Mouse (Mus musculus): ENCODE data around the gene Epo. TPM values are rescaled to one million over a fixed set of nuclear protein-coding genes. Genes with fewer than 3 reads are reported as not detected.

The Epo gene
- polyA plus RNA-seq, 1 experiment: not detected

- Histone ChIP-seq H3K27ac (ENCODE audit: insufficient read depth, low read length) (no peak overlapping the region), H3K36me3 (ENCODE audit: control insufficient read depth, insufficient read depth, low read length) (no peaks in the 10 kb centered on the region), H3K4me3 (ENCODE audit: extremely low read depth, insufficient read depth, insufficient read length) (no peak overlapping the region), H3K27me3 (ENCODE audit: control insufficient read depth, insufficient read depth, low read length) (no peaks in the 10 kb centered on the region), H3K4me1 (ENCODE audit: control insufficient read depth, insufficient read depth, insufficient read length) (no peaks in the 10 kb centered on the region)
- no peak for DNase-seq (ENCODE audit: low read depth in 1 of 2, low spot score in 2 of 2)
- WGBS: 91% methylated on average over 6 of the region's 6 CpGs
- TF ChIP-seq CTCF (IDR thresholded peaks at IDR 0.05; ENCODE audit: extremely low read depth, insufficient read depth, insufficient read length, insufficient replicate concordance): no peak
- TF ChIP-seq POLR2A (IDR thresholded peaks at IDR 0.05; ENCODE audit: low read depth, low read length): no peak
Measured at GRCm38 (mm10) chr5:137466946-137467345, 66.1 kb downstream of the Epo start.

GRCm38 (mm10) chr5:137465049-137465448 lies 68.0 kb downstream of the Epo start:
- Histone ChIP-seq H3K4me1 (ENCODE audit: control insufficient read depth, insufficient read depth, insufficient read length) (no peaks in the 10 kb centered on the region), H3K36me3 (ENCODE audit: control insufficient read depth, insufficient read depth, low read length) (no peaks in the 10 kb centered on the region), H3K27me3 (ENCODE audit: control insufficient read depth, insufficient read depth, low read length) (no peaks in the 10 kb centered on the region), H3K27ac (ENCODE audit: insufficient read depth, low read length) (no peak overlapping the region), H3K4me3 (ENCODE audit: extremely low read depth, insufficient read depth, insufficient read length) (no peak overlapping the region)
- DNase-seq (ENCODE audit: low read depth in 1 of 2, low spot score in 2 of 2): no peak
- TF ChIP-seq CTCF (IDR thresholded peaks at IDR 0.05; ENCODE audit: extremely low read depth, insufficient read depth, insufficient read length, insufficient replicate concordance) (no peak), POLR2A (IDR thresholded peaks at IDR 0.05; ENCODE audit: low read depth, low read length) (no peak)
- 52% methylated on average over 3 of the region's 3 CpGs for WGBS

GRCm38 (mm10) chr5:137455866-137456591 lies 77.0 kb downstream of the Epo start:
- 43% methylated on average over 7 of the region's 7 CpGs for WGBS

GRCm38 (mm10) chr5:137455206-137455605 lies 77.8 kb downstream of the Epo start:
- no peak overlapping the region for H3K4me3 ChIP-seq (ENCODE audit: extremely low read depth, insufficient read depth, insufficient read length)
- no peak for DNase-seq (ENCODE audit: low read depth in 1 of 2, low spot score in 2 of 2)
- H3K4me1 ChIP-seq (ENCODE audit: control insufficient read depth, insufficient read depth, insufficient read length): no peaks in the 10 kb centered on the region
- WGBS: 23% methylated on average over 6 of the region's 6 CpGs
- TF ChIP-seq POLR2A (IDR thresholded peaks at IDR 0.05; ENCODE audit: low read depth, low read length) (no peak), CTCF (IDR thresholded peaks at IDR 0.05; ENCODE audit: extremely low read depth, insufficient read depth, insufficient read length, insufficient replicate concordance) (no peak)
- H3K27ac ChIP-seq (ENCODE audit: insufficient read depth, low read length): no peak overlapping the region
- no peaks in the 10 kb centered on the region for H3K36me3 ChIP-seq (ENCODE audit: control insufficient read depth, insufficient read depth, low read length)
- no peaks in the 10 kb centered on the region for H3K27me3 ChIP-seq (ENCODE audit: control insufficient read depth, insufficient read depth, low read length)

More at GRCm38 (mm10) chr5:137455866-137456591, 77.0 kb downstream of the Epo start:
- DNase-seq (ENCODE audit: low read depth in 1 of 2, low spot score in 2 of 2): no peak
- no peaks in the 10 kb centered on the region for H3K36me3 ChIP-seq (ENCODE audit: control insufficient read depth, insufficient read depth, low read length)
- H3K27ac ChIP-seq (ENCODE audit: insufficient read depth, low read length): no peak overlapping the region
- H3K4me3 ChIP-seq (ENCODE audit: extremely low read depth, insufficient read depth, insufficient read length): no peak overlapping the region
- no peaks in the 10 kb centered on the region for H3K4me1 ChIP-seq (ENCODE audit: control insufficient read depth, insufficient read depth, insufficient read length)
- H3K27me3 ChIP-seq (ENCODE audit: control insufficient read depth, insufficient read depth, low read length): no peaks in the 10 kb centered on the region
- no peak for TF ChIP-seq POLR2A (IDR thresholded peaks at IDR 0.05; ENCODE audit: low read depth, low read length)
- no peak for TF ChIP-seq CTCF (IDR thresholded peaks at IDR 0.05; ENCODE audit: extremely low read depth, insufficient read depth, insufficient read length, insufficient replicate concordance)

GRCm38 (mm10) chr5:137445536-137445935 lies 87.5 kb downstream of the Epo start:
- H3K27me3 ChIP-seq (ENCODE audit: control insufficient read depth, insufficient read depth, low read length): no peaks in the 10 kb centered on the region
- DNase-seq (ENCODE audit: low read depth in 1 of 2, low spot score in 2 of 2): no peak
- H3K27ac ChIP-seq (ENCODE audit: insufficient read depth, low read length): no peak overlapping the region
- TF ChIP-seq CTCF (IDR thresholded peaks at IDR 0.05; ENCODE audit: extremely low read depth, insufficient read depth, insufficient read length, insufficient replicate concordance): no peak
- no peak for TF ChIP-seq POLR2A (IDR thresholded peaks at IDR 0.05; ENCODE audit: low read depth, low read length)
- H3K4me1 ChIP-seq (ENCODE audit: control insufficient read depth, insufficient read depth, insufficient read length): no peaks in the 10 kb centered on the region
- no peaks in the 10 kb centered on the region for H3K36me3 ChIP-seq (ENCODE audit: control insufficient read depth, insufficient read depth, low read length)
- no peak overlapping the region for H3K4me3 ChIP-seq (ENCODE audit: extremely low read depth, insufficient read depth, insufficient read length)

GRCm38 (mm10) chr5:137440216-137440855 lies 92.7 kb downstream of the Epo start:
- H3K27ac ChIP-seq (ENCODE audit: insufficient read depth, low read length): no peak overlapping the region
- WGBS: 68% methylated on average over 11 of the region's 11 CpGs
- no peaks in the 10 kb centered on the region for H3K4me1 ChIP-seq (ENCODE audit: control insufficient read depth, insufficient read depth, insufficient read length)
- TF ChIP-seq POLR2A (IDR thresholded peaks at IDR 0.05; ENCODE audit: low read depth, low read length): no peak
- no peaks in the 10 kb centered on the region for H3K36me3 ChIP-seq (ENCODE audit: control insufficient read depth, insufficient read depth, low read length)
- H3K27me3 ChIP-seq (ENCODE audit: control insufficient read depth, insufficient read depth, low read length): no peaks in the 10 kb centered on the region
- H3K4me3 ChIP-seq (ENCODE audit: extremely low read depth, insufficient read depth, insufficient read length): no peak overlapping the region
- no peak for DNase-seq (ENCODE audit: low read depth in 1 of 2, low spot score in 2 of 2)

GRCm38 (mm10) chr5:137433889-137434288 lies 99.2 kb downstream of the Epo start:
- no peak for DNase-seq (ENCODE audit: low read depth in 1 of 2, low spot score in 2 of 2)
- Histone ChIP-seq H3K36me3 (ENCODE audit: control insufficient read depth, insufficient read depth, low read length) (no peaks in the 10 kb centered on the region), H3K27ac (ENCODE audit: insufficient read depth, low read length) (no peak overlapping the region), H3K4me3 (ENCODE audit: extremely low read depth, insufficient read depth, insufficient read length) (no peak overlapping the region), H3K4me1 (ENCODE audit: control insufficient read depth, insufficient read depth, insufficient read length) (no peaks in the 10 kb centered on the region), H3K27me3 (ENCODE audit: control insufficient read depth, insufficient read depth, low read length) (no peaks in the 10 kb centered on the region)
- 56% methylated on average over 6 of the region's 6 CpGs for WGBS
- TF ChIP-seq POLR2A (IDR thresholded peaks at IDR 0.05; ENCODE audit: low read depth, low read length) (no peak), CTCF (IDR thresholded peaks at IDR 0.05; ENCODE audit: extremely low read depth, insufficient read depth, insufficient read length, insufficient replicate concordance) (no peak)

Other genes starting within 250 kb of the Epo start
- gene Ache, start 245.7 kb downstream of the Epo start, polyA plus RNA-seq (2012; rRNA removed): 23.1 and 24.1 TPM in 2 replicates
- 10.3 and 11.1 TPM in 2 replicates for gene Ufsp1, start 238.6 kb downstream of the Epo start, polyA plus RNA-seq (2012; rRNA removed)
- 172 and 175 TPM in 2 replicates for gene Srrt, start 225.6 kb downstream of the Epo start, polyA plus RNA-seq (2012; rRNA removed)
- gene Trip6, start 218.8 kb downstream of the Epo start, polyA plus RNA-seq (2012; rRNA removed): 19.8 and 20.6 TPM in 2 replicates
- 25.8 and 29.7 TPM in 2 replicates for gene Slc12a9, start 199.6 kb downstream of the Epo start, polyA plus RNA-seq (2012; rRNA removed)
- 13.5 and 14.8 TPM in 2 replicates for gene Ephb4, start 183.1 kb downstream of the Epo start, polyA plus RNA-seq (2012; rRNA removed)
- gene Zan, start 56.2 kb downstream of the Epo start, polyA plus RNA-seq (2012; rRNA removed): 0.02 and 0.06 TPM in 2 replicates
- 26.6 and 40.1 TPM in 2 replicates for gene Pop7, start 30.7 kb downstream of the Epo start, polyA plus RNA-seq (2012; rRNA removed)
- 40.3 and 49.8 TPM in 2 replicates for gene Gigyf1, start 14.7 kb downstream of the Epo start, polyA plus RNA-seq (2012; rRNA removed)
- 762 and 932 TPM in 2 replicates for gene Gnb2, start 268 bp upstream of the Epo start, polyA plus RNA-seq (2012; rRNA removed)
- not detected in 2 replicates for gene Actl6b, start 20.3 kb upstream of the Epo start, polyA plus RNA-seq (2012; rRNA removed)
- 12.2 and 12.9 TPM in 2 replicates for gene Tfr2, start 36.6 kb upstream of the Epo start, polyA plus RNA-seq (2012; rRNA removed)
- 90.3 and 131 TPM in 2 replicates for gene Mospd3, start 67.8 kb upstream of the Epo start, polyA plus RNA-seq (2012; rRNA removed)
- gene Pcolce, start 80.5 kb upstream of the Epo start, polyA plus RNA-seq (2012; rRNA removed): 69.6 and 88.0 TPM in 2 replicates
- 0.25 and 0.26 TPM in 2 replicates for gene Fbxo24, start 95.8 kb upstream of the Epo start, polyA plus RNA-seq (2012; rRNA removed)
- 249 and 293 TPM in 2 replicates for gene Lrch4, start 95.9 kb upstream of the Epo start, polyA plus RNA-seq (2012; rRNA removed)
- gene Gm20605, start 95.9 kb upstream of the Epo start, polyA plus RNA-seq (2012; rRNA removed): 69.4 and 70.9 TPM in 2 replicates
- 328 and 407 TPM in 2 replicates for gene Sap25, start 108.1 kb upstream of the Epo start, polyA plus RNA-seq (2012; rRNA removed)
- 0.79 and 1.0 TPM in 2 replicates for gene Irs3, start 112.5 kb upstream of the Epo start, polyA plus RNA-seq (2012; rRNA removed)
- gene Agfg2, start 151.5 kb upstream of the Epo start, polyA plus RNA-seq (2012; rRNA removed): 16.5 and 23.3 TPM in 2 replicates
- 1.2 and 1.9 TPM in 2 replicates for gene Nyap1, start 208.4 kb upstream of the Epo start, polyA plus RNA-seq (2012; rRNA removed)
- gene Tsc22d4, start 212.5 kb upstream of the Epo start, polyA plus RNA-seq (2012; rRNA removed): 133 and 180 TPM in 2 replicates
- 43.9 and 55.3 TPM in 2 replicates for gene Ppp1r35, start 245.6 kb upstream of the Epo start, polyA plus RNA-seq (2012; rRNA removed)

Measured in spleen, adult 2 months (tissue).